Mouse (Mus musculus) forebrain, embryonic 13.5 days (tissue): Measurements from ENCODE around the gene Mier3. TPM values are rescaled to one million over a fixed set of nuclear protein-coding genes. Genes with fewer than 3 reads are reported as not detected.
"Not testable (repeated sequence)": the region's sequence is repeated elsewhere in the genome, so short reads cannot be mapped to it uniquely, and the experiment has no call there.

ENCODE experiments used
- ATAC-seq: fragments of 200-750 bp; cut with Nextera tagmentation; 2 replicates; pipeline ENCODE4 v1.8.0; 2017
- H3K27ac ChIP-seq: fragments of 300-500 bp; sonication (generic); 2 replicates; pipeline ENCODE4 v1.5.1; 2015; ENCODE audit warnings: inconsistent platforms, mild to moderate bottlenecking, moderate library complexity
- H3K27me3 ChIP-seq: fragments of 300-500 bp; sonication (generic); 2 replicates; pipeline ENCODE4 v1.6.1; 2015; ENCODE audit warnings: mild to moderate bottlenecking, inconsistent platforms
- H3K36me3 ChIP-seq: fragments of 300-500 bp; sonication (generic); 2 replicates; pipeline ENCODE4 v1.6.1; 2015; ENCODE audit warnings: mild to moderate bottlenecking, inconsistent platforms; ENCODE audit not compliant: poor library complexity, severe bottlenecking
- H3K4me1 ChIP-seq: fragments of 300-500 bp; sonication (generic); 2 replicates; pipeline ENCODE4 v1.6.1; 2015; ENCODE audit warnings: inconsistent platforms
- H3K4me2 ChIP-seq: fragments of 300-500 bp; sonication (generic); 2 replicates; pipeline ENCODE4 v1.6.1; 2015; ENCODE audit warnings: inconsistent platforms, mild to moderate bottlenecking, moderate library complexity
- H3K4me3 ChIP-seq: fragments of 300-500 bp; sonication (generic); 2 replicates; pipeline ENCODE4 v1.5.1; 2015; ENCODE audit warnings: mild to moderate bottlenecking, inconsistent platforms
- H3K9ac ChIP-seq: fragments of 300-500 bp; sonication (generic); 2 replicates; pipeline ENCODE4 v1.6.1; 2015; ENCODE audit warnings: mild to moderate bottlenecking, inconsistent platforms
- H3K9me3 ChIP-seq: fragments of 300-500 bp; sonication (generic); replicated peaks from 2 replicates; pipeline ENCODE4 v1.6.1; 2016; ENCODE audit warnings: inconsistent platforms
- WGBS: fragments of 180-500 bp; shearing (Covaris S2); methylation state at CpG from one replicate; pipeline ENCODE4 v1.1.7; 2015; 5-methylcytosine and 5-hydroxymethylcytosine counted together
- polyA plus RNA-seq: library from polyadenylated mRNA; unstranded; fragments of >200 nt; fragmentation: Nextera tagmentation; extraction: Ambion mirVana; gene quantifications from 2 replicates; pipeline ENCODE4 v1.2.1, GENCODE M21; 2015

Mier3 gene
- polyA plus RNA-seq, 1 experiment from 2014 or later = 19.8 TPM

- Histone ChIP-seq H3K9me3 (no peaks in the 10 kb centered on the region), H3K4me1 (no peaks in the 10 kb centered on the region), H3K4me3 (no peak overlapping the region), H3K27ac (no peak overlapping the region), H3K36me3 (no peaks in the 10 kb centered on the region), H3K9ac (no peak overlapping the region), H3K27me3 (no peaks in the 10 kb centered on the region), H3K4me2 (no peak overlapping the region)
- 61% methylated on average over 8 of the region's 8 CpGs for WGBS
- no peak for ATAC-seq
These were observed 21.3 kb upstream of the Mier3 start for GRCm38 (mm10) chr13:111659430-111659829.

- H3K36me3 ChIP-seq = no peaks in the 10 kb centered on the region
- no peak for ATAC-seq
- no peak overlapping the region for H3K4me2 ChIP-seq
- H3K27ac ChIP-seq = no peak overlapping the region
- no peaks in the 10 kb centered on the region for H3K4me1 ChIP-seq
- no peaks in the 10 kb centered on the region for H3K9me3 ChIP-seq
- no peak overlapping the region for H3K9ac ChIP-seq
- 84% methylated on average over 13 of the region's 13 CpGs for WGBS
- no peak overlapping the region for H3K4me3 ChIP-seq
- H3K27me3 ChIP-seq = no peaks in the 10 kb centered on the region
These were observed 20.7 kb upstream of the Mier3 start for GRCm38 (mm10) chr13:111660072-111660471.

- H3K4me2 ChIP-seq = no peak overlapping the region
- H3K9ac ChIP-seq = no peak overlapping the region
- no peaks in the 10 kb centered on the region for H3K36me3 ChIP-seq
- no peaks in the 10 kb centered on the region for H3K4me1 ChIP-seq
- no peak overlapping the region for H3K27ac ChIP-seq
- WGBS = 82% methylated on average over 3 of the region's 3 CpGs
- no peaks in the 10 kb centered on the region for H3K9me3 ChIP-seq
- H3K27me3 ChIP-seq = no peaks in the 10 kb centered on the region
- no peak overlapping the region for H3K4me3 ChIP-seq
- no peak for ATAC-seq
These were observed 20.2 kb upstream of the Mier3 start for GRCm38 (mm10) chr13:111660556-111660955.

- no peak overlapping the region for H3K4me2 ChIP-seq
- 94% methylated on average over 7 of the region's 7 CpGs for WGBS
These were observed 12.8 kb upstream of the Mier3 start for GRCm38 (mm10) chr13:111668016-111668415.

GRCm38 (mm10) chr13:111676841-111677240 lies 3.9 kb upstream of the Mier3 start:
- 89% methylated on average over 3 of the region's 3 CpGs for WGBS
- no peak for ATAC-seq
- no peak overlapping the region for H3K4me3 ChIP-seq
- no peaks in the 10 kb centered on the region for H3K4me1 ChIP-seq
- no peak overlapping the region for H3K4me2 ChIP-seq
- H3K27me3 ChIP-seq = no peaks in the 10 kb centered on the region
- H3K27ac ChIP-seq = no peak overlapping the region
- H3K9ac ChIP-seq = no peak overlapping the region
- no peaks in the 10 kb centered on the region; the same call in 1 of the 2 replicates for H3K9me3 ChIP-seq
- H3K36me3 ChIP-seq = no peaks in the 10 kb centered on the region

More at GRCm38 (mm10) chr13:111668016-111668415, 12.8 kb upstream of the Mier3 start:
- Histone ChIP-seq H3K27ac (no peak overlapping the region), H3K36me3 (no peaks in the 10 kb centered on the region), H3K4me1 (no peaks in the 10 kb centered on the region), H3K27me3 (no peaks in the 10 kb centered on the region), H3K9ac (no peak overlapping the region), H3K9me3 (no peaks in the 10 kb centered on the region), H3K4me3 (no peak overlapping the region)
- ATAC-seq = no peak

GRCm38 (mm10) chr13:111684056-111684625 lies 3.4 kb downstream of the Mier3 start:
- H3K9ac ChIP-seq = no peak overlapping the region
- no peak overlapping the region for H3K4me2 ChIP-seq
- H3K36me3 ChIP-seq = no peaks in the 10 kb centered on the region
- ATAC-seq = no peak
- no peak overlapping the region for H3K4me3 ChIP-seq
- H3K4me1 ChIP-seq = peaks cover 11% of the 10 kb centered on the region; the same call in 1 of the 2 replicates
- H3K27ac ChIP-seq = no peak overlapping the region
- 34% methylated on average over 5 of the region's 5 CpGs for WGBS
- no peaks in the 10 kb centered on the region for H3K27me3 ChIP-seq
- H3K9me3 ChIP-seq = no peaks in the 10 kb centered on the region

GRCm38 (mm10) chr13:111685751-111686462 lies 5.1 kb downstream of the Mier3 start:
- H3K4me1 ChIP-seq = peaks cover 11% of the 10 kb centered on the region; the same call in 1 of the 2 replicates
- ATAC-seq = peak; percentile 96
- peak overlapping the region; percentile 97 for H3K9ac ChIP-seq
- peaks cover 9% of the 10 kb centered on the region; the same call in 1 of the 2 replicates for H3K36me3 ChIP-seq
- peak overlapping the region; percentile 90 for H3K4me2 ChIP-seq
- H3K27me3 ChIP-seq = no peaks in the 10 kb centered on the region
- WGBS = under 1% methylated on average over 56 of the region's 86 CpGs
- H3K4me3 ChIP-seq = peak overlapping the region; percentile 95
- no peaks in the 10 kb centered on the region for H3K9me3 ChIP-seq
- peak overlapping the region; percentile 96 for H3K27ac ChIP-seq

- H3K9ac ChIP-seq = peak overlapping the region; percentile 97
- under 1% methylated on average over 42 of the region's 101 CpGs for WGBS
- ATAC-seq = peak; percentile 67
- peak overlapping the region; percentile 90 for H3K4me2 ChIP-seq
- H3K27ac ChIP-seq = peak overlapping the region; percentile 96
- H3K27me3 ChIP-seq = no peaks in the 10 kb centered on the region
- H3K36me3 ChIP-seq = peaks cover 14% of the 10 kb centered on the region
- peaks cover 11% of the 10 kb centered on the region; the same call in 1 of the 2 replicates for H3K4me1 ChIP-seq
- H3K4me3 ChIP-seq = peak overlapping the region; percentile 95
- no peaks in the 10 kb centered on the region for H3K9me3 ChIP-seq
These were observed 5.9 kb downstream of the Mier3 start for GRCm38 (mm10) chr13:111686522-111687284.

GRCm38 (mm10) chr13:111687285-111687781 lies 6.6 kb downstream of the Mier3 start:
- under 1% methylated on average over 29 of the region's 35 CpGs for WGBS
- Histone ChIP-seq H3K9me3 (no peaks in the 10 kb centered on the region), H3K9ac (peak overlapping the region; percentile 97), H3K36me3 (peaks cover 21% of the 10 kb centered on the region), H3K27ac (peak overlapping the region; percentile 96), H3K27me3 (no peaks in the 10 kb centered on the region), H3K4me3 (peak overlapping the region; percentile 95), H3K4me2 (peak overlapping the region; percentile 90), H3K4me1 (peaks cover 11% of the 10 kb centered on the region; the same call in 1 of the 2 replicates)
- ATAC-seq = peak; percentile 66

- no peak overlapping the region for H3K4me2 ChIP-seq
- no peak for ATAC-seq
- 95% methylated on average over 10 of the region's 10 CpGs for WGBS
- peaks cover 70% of the 10 kb centered on the region for H3K36me3 ChIP-seq
- no peak overlapping the region for H3K4me3 ChIP-seq
- H3K4me1 ChIP-seq = no peaks in the 10 kb centered on the region
- no peak overlapping the region for H3K9ac ChIP-seq
- no peak overlapping the region for H3K27ac ChIP-seq
- H3K27me3 ChIP-seq = no peaks in the 10 kb centered on the region
- H3K9me3 ChIP-seq = no peaks in the 10 kb centered on the region
These were observed 22.6 kb downstream of the Mier3 start for GRCm38 (mm10) chr13:111703396-111703795.

- not testable (repeated sequence) for H3K9ac ChIP-seq, H3K4me3 ChIP-seq, H3K27ac ChIP-seq, H3K4me1 ChIP-seq, H3K27me3 ChIP-seq, H3K9me3 ChIP-seq, H3K4me2 ChIP-seq, ATAC-seq
- peaks cover 76% of the 10 kb centered on the region for H3K36me3 ChIP-seq
- 88% methylated on average over 4 of the region's 4 CpGs for WGBS
These were observed 23.2 kb downstream of the Mier3 start for GRCm38 (mm10) chr13:111703952-111704351.

GRCm38 (mm10) chr13:111710531-111710930 lies 29.8 kb downstream of the Mier3 start:
- H3K4me1 ChIP-seq = no peaks in the 10 kb centered on the region
- H3K27ac ChIP-seq = no peak overlapping the region
- no peak overlapping the region for H3K9ac ChIP-seq
- H3K9me3 ChIP-seq = no peaks in the 10 kb centered on the region
- ATAC-seq = no peak
- H3K27me3 ChIP-seq = no peaks in the 10 kb centered on the region
- no peak overlapping the region for H3K4me2 ChIP-seq
- WGBS = 87% methylated on average over 4 of the region's 4 CpGs
- peaks cover 95% of the 10 kb centered on the region for H3K36me3 ChIP-seq
- no peak overlapping the region for H3K4me3 ChIP-seq
